Mouse (Mus musculus): ENCODE data around the gene Ankrd11. TPM values are rescaled to one million over a fixed set of nuclear protein-coding genes. Genes with fewer than 3 reads are reported as not detected.
A peak's percentile ranks its signal among the peaks of the same experiment; 100 is the strongest.

Gene Ankrd11
- polyA plus RNA-seq, 1 experiment from 2014 or later = 108 TPM

- Histone ChIP-seq H3K36me3 (peaks cover 5% of the 10 kb centered on the region; the same call in 1 of the 2 replicates), H3K4me3 (replicated peaks) (no peak overlapping the region), H3K4me1 (replicated peaks) (peaks cover 29% of the 10 kb centered on the region), H3K4me2 (no peak overlapping the region), H3K9ac (replicated peaks) (no peak overlapping the region), H3K9me3 (no peaks in the 10 kb centered on the region), H3K27me3 (no peaks in the 10 kb centered on the region), H3K27ac (no peak overlapping the region)
- WGBS = 86% methylated on average over 8 of the region's 8 CpGs
- no peak for ATAC-seq (ENCODE audit: insufficient number of reproducible peaks, insufficient read depth, low FRiP score, low TSS enrichment, low read depth)
Observed at GRCm38 (mm10) chr8:122925939-122926722, 115.9 kb downstream of the Ankrd11 start.

GRCm38 (mm10) chr8:122924091-122924490 is 118.0 kb downstream of the Ankrd11 start:
- H3K27me3 ChIP-seq = no peaks in the 10 kb centered on the region
- 67% methylated on average over 6 of the region's 6 CpGs for WGBS
- 0 out of 2 replicates have a peak overlapping the region, but pooled peaks have one; percentile 1 for H3K27ac ChIP-seq
- no peaks in the 10 kb centered on the region for H3K9me3 ChIP-seq
- peaks cover 5% of the 10 kb centered on the region; the same call in 1 of the 2 replicates for H3K36me3 ChIP-seq
- no peak overlapping the region for H3K4me2 ChIP-seq
- no peak for ATAC-seq (ENCODE audit: insufficient number of reproducible peaks, insufficient read depth, low FRiP score, low TSS enrichment, low read depth)
- H3K9ac ChIP-seq (replicated peaks) = no peak overlapping the region
- H3K4me1 ChIP-seq (replicated peaks) = peaks cover 33% of the 10 kb centered on the region
- no peak overlapping the region for H3K4me3 ChIP-seq (replicated peaks)

- no peak overlapping the region for H3K4me3 ChIP-seq (replicated peaks)
- no peak for ATAC-seq (ENCODE audit: insufficient number of reproducible peaks, insufficient read depth, low FRiP score, low TSS enrichment, low read depth)
- 58% methylated on average over 7 of the region's 7 CpGs for WGBS
- H3K9me3 ChIP-seq = no peaks in the 10 kb centered on the region
- H3K36me3 ChIP-seq = peaks cover 5% of the 10 kb centered on the region; the same call in 1 of the 2 replicates
- H3K9ac ChIP-seq (replicated peaks) = no peak overlapping the region
- 0 out of 2 replicates have a peak overlapping the region, but pooled peaks have one; percentile 1 for H3K27ac ChIP-seq
- peaks cover 38% of the 10 kb centered on the region for H3K4me1 ChIP-seq (replicated peaks)
- H3K27me3 ChIP-seq = no peaks in the 10 kb centered on the region
- H3K4me2 ChIP-seq = no peak overlapping the region
Observed at GRCm38 (mm10) chr8:122923431-122924090, 118.5 kb downstream of the Ankrd11 start.

- H3K36me3 ChIP-seq = peaks cover 5% of the 10 kb centered on the region; the same call in 1 of the 2 replicates
- H3K9ac ChIP-seq (replicated peaks) = no peak overlapping the region
- H3K4me3 ChIP-seq (replicated peaks) = no peak overlapping the region
- no peaks in the 10 kb centered on the region for H3K9me3 ChIP-seq
- ATAC-seq (ENCODE audit: insufficient number of reproducible peaks, insufficient read depth, low FRiP score, low TSS enrichment, low read depth) = no peak
- no peak overlapping the region for H3K27ac ChIP-seq
- peaks cover 44% of the 10 kb centered on the region for H3K4me1 ChIP-seq (replicated peaks)
- H3K4me2 ChIP-seq = no peak overlapping the region
- WGBS = 68% methylated on average over 3 of the region's 3 CpGs
- H3K27me3 ChIP-seq = no peaks in the 10 kb centered on the region
Observed at GRCm38 (mm10) chr8:122922945-122923344, 119.1 kb downstream of the Ankrd11 start.

- H3K4me2 ChIP-seq = no peak overlapping the region
- no peaks in the 10 kb centered on the region for H3K9me3 ChIP-seq
- H3K4me1 ChIP-seq (replicated peaks) = peaks cover 59% of the 10 kb centered on the region
- H3K27ac ChIP-seq = no peak overlapping the region
- H3K27me3 ChIP-seq = no peaks in the 10 kb centered on the region
- no peak for ATAC-seq (ENCODE audit: insufficient number of reproducible peaks, insufficient read depth, low FRiP score, low TSS enrichment, low read depth)
- H3K4me3 ChIP-seq (replicated peaks) = no peak overlapping the region
- 89% methylated on average over 7 of the region's 7 CpGs for WGBS
- H3K36me3 ChIP-seq = peaks cover 3% of the 10 kb centered on the region
- H3K9ac ChIP-seq (replicated peaks) = no peak overlapping the region
Observed at GRCm38 (mm10) chr8:122920890-122921289, 121.2 kb downstream of the Ankrd11 start.

- Histone ChIP-seq H3K27ac (peak overlapping the region; percentile 72; the same call in 1 of the 2 replicates), H3K9ac (replicated peaks) (no peak overlapping the region), H3K4me1 (replicated peaks) (peaks cover 50% of the 10 kb centered on the region), H3K9me3 (no peaks in the 10 kb centered on the region), H3K27me3 (no peaks in the 10 kb centered on the region), H3K4me3 (replicated peaks) (no peak overlapping the region), H3K36me3 (peaks cover 26% of the 10 kb centered on the region), H3K4me2 (no peak overlapping the region)
- 56% methylated on average over 7 of the region's 7 CpGs for WGBS
- ATAC-seq (ENCODE audit: insufficient number of reproducible peaks, insufficient read depth, low FRiP score, low TSS enrichment, low read depth) = no peak
Observed at GRCm38 (mm10) chr8:122918438-122919107, 123.5 kb downstream of the Ankrd11 start.

- 40% methylated on average over 11 of the region's 11 CpGs for WGBS
- peaks cover 42% of the 10 kb centered on the region for H3K4me1 ChIP-seq (replicated peaks)
- peaks cover 34% of the 10 kb centered on the region for H3K36me3 ChIP-seq
- no peak overlapping the region for H3K4me3 ChIP-seq (replicated peaks)
- no peak overlapping the region for H3K9ac ChIP-seq (replicated peaks)
- H3K27ac ChIP-seq = peak overlapping the region; percentile 72
- H3K4me2 ChIP-seq = no peak overlapping the region
- no peaks in the 10 kb centered on the region for H3K27me3 ChIP-seq
- ATAC-seq (ENCODE audit: insufficient number of reproducible peaks, insufficient read depth, low FRiP score, low TSS enrichment, low read depth) = peak; percentile 57; the same call in 1 of the 2 replicates
- H3K9me3 ChIP-seq = no peaks in the 10 kb centered on the region
Observed at GRCm38 (mm10) chr8:122917531-122918392, 124.3 kb downstream of the Ankrd11 start.

- Histone ChIP-seq H3K36me3 (peaks cover 41% of the 10 kb centered on the region), H3K27ac (no peak overlapping the region), H3K9ac (replicated peaks) (no peak overlapping the region), H3K4me1 (replicated peaks) (peaks cover 32% of the 10 kb centered on the region), H3K9me3 (no peaks in the 10 kb centered on the region), H3K4me3 (replicated peaks) (no peak overlapping the region), H3K27me3 (no peaks in the 10 kb centered on the region), H3K4me2 (no peak overlapping the region)
- ATAC-seq (ENCODE audit: insufficient number of reproducible peaks, insufficient read depth, low FRiP score, low TSS enrichment, low read depth) = no peak
- WGBS = 65% methylated on average over 3 of the region's 3 CpGs
Observed at GRCm38 (mm10) chr8:122916766-122917165, 125.3 kb downstream of the Ankrd11 start.

GRCm38 (mm10) chr8:122912871-122913270 is 129.2 kb downstream of the Ankrd11 start:
- Histone ChIP-seq H3K4me3 (replicated peaks) (no peak overlapping the region), H3K9ac (replicated peaks) (no peak overlapping the region), H3K4me2 (no peak overlapping the region), H3K27me3 (no peaks in the 10 kb centered on the region), H3K27ac (no peak overlapping the region), H3K9me3 (no peaks in the 10 kb centered on the region), H3K4me1 (replicated peaks) (peaks cover 14% of the 10 kb centered on the region), H3K36me3 (peaks cover 57% of the 10 kb centered on the region)
- no peak for ATAC-seq (ENCODE audit: insufficient number of reproducible peaks, insufficient read depth, low FRiP score, low TSS enrichment, low read depth)
- WGBS = 93% methylated on average over 4 of the region's 4 CpGs

GRCm38 (mm10) chr8:122912150-122912549 is 129.9 kb downstream of the Ankrd11 start:
- H3K4me3 ChIP-seq (replicated peaks) = no peak overlapping the region
- peaks cover 64% of the 10 kb centered on the region for H3K36me3 ChIP-seq
- H3K27ac ChIP-seq = no peak overlapping the region
- no peak overlapping the region for H3K4me2 ChIP-seq
- H3K9me3 ChIP-seq = no peaks in the 10 kb centered on the region
- WGBS = 87% methylated on average over 3 of the region's 3 CpGs
- no peaks in the 10 kb centered on the region for H3K27me3 ChIP-seq
- no peak for ATAC-seq (ENCODE audit: insufficient number of reproducible peaks, insufficient read depth, low FRiP score, low TSS enrichment, low read depth)
- peaks cover 6% of the 10 kb centered on the region for H3K4me1 ChIP-seq (replicated peaks)
- H3K9ac ChIP-seq (replicated peaks) = no peak overlapping the region
